Mouse (Mus musculus) hindbrain, embryonic 11.5 days (tissue): Measurements from ENCODE around the gene Mcm7. TPM values are rescaled to one million over a fixed set of nuclear protein-coding genes. Genes with fewer than 3 reads are reported as not detected.
A peak's percentile ranks its signal among the peaks of the same experiment; 100 is the strongest.

ENCODE experiments used
- ATAC-seq: fragments of 200-750 bp; cut with Nextera tagmentation; 2 replicates; pipeline ENCODE4 v1.8.0; 2017; ENCODE audit warnings: mild to moderate bottlenecking, moderate TSS enrichment, moderate library complexity; ENCODE audit not compliant: low FRiP score
- DNase-seq: peaks from one replicate; pipeline ENCODE4 v3.0.0-alpha.2; 2015; ENCODE audit warnings: low spot score
- H3K27ac ChIP-seq: fragments of 300-500 bp; sonication (generic); 2 replicates; pipeline ENCODE4 v1.5.1; 2014; ENCODE audit warnings: mild to moderate bottlenecking, low read depth, low read length
- H3K27me3 ChIP-seq: fragments of 300-500 bp; sonication (generic); 2 replicates; pipeline ENCODE4 v1.6.1; 2014; ENCODE audit warnings: mild to moderate bottlenecking, low read length, moderate library complexity, mixed read lengths; ENCODE audit not compliant: control insufficient read depth, insufficient read depth
- H3K36me3 ChIP-seq: fragments of 300-500 bp; sonication (generic); 2 replicates; pipeline ENCODE4 v1.6.1; 2014; ENCODE audit warnings: mild to moderate bottlenecking, low read length, moderate library complexity, mixed read lengths; ENCODE audit not compliant: control insufficient read depth, insufficient read depth
- H3K4me1 ChIP-seq: fragments of 300-500 bp; sonication (generic); replicated peaks from 2 replicates; pipeline ENCODE4 v1.6.1; 2014; ENCODE audit warnings: low read length, mixed read lengths; ENCODE audit not compliant: control insufficient read depth, insufficient read depth
- H3K4me2 ChIP-seq: fragments of 300-500 bp; sonication (generic); replicated peaks from 2 replicates; pipeline ENCODE4 v1.6.1; 2014; ENCODE audit warnings: mild to moderate bottlenecking, low read depth, low read length
- H3K4me3 ChIP-seq: fragments of 300-500 bp; sonication (generic); 2 replicates; pipeline ENCODE4 v1.5.1; 2014; ENCODE audit warnings: low read depth, low read length
- H3K9ac ChIP-seq: fragments of 300-500 bp; sonication (generic); 2 replicates; pipeline ENCODE4 v1.6.1; 2014; ENCODE audit warnings: low read depth, low read length
- H3K9me3 ChIP-seq: fragments of 300-500 bp; sonication (generic); 2 replicates; pipeline ENCODE4 v1.6.1; 2016; ENCODE audit warnings: low read length; ENCODE audit not compliant: control insufficient read depth
- WGBS: fragments of 180-500 bp; shearing (Covaris S2); extraction: QIAGEN DNeasy Blood & Tissue Kit; methylation state at CpG from one replicate; pipeline ENCODE4 v1.1.7; 2014; 5-methylcytosine and 5-hydroxymethylcytosine counted together
- microRNA counts: library from miRNA; unstranded; fragments of <30 nt; microRNA quantifications from one replicate; lab custom pipeline; 2015
- polyA plus RNA-seq: library from polyadenylated mRNA; unstranded; fragments of >200 nt; fragmentation: Nextera tagmentation; extraction: Ambion mirVana; gene quantifications from 2 replicates; pipeline ENCODE4 v1.2.1, GENCODE M21; 2014

Mcm7 gene
- polyA plus RNA-seq, 1 experiment from 2014 or later: 220 TPM

GRCm38 (mm10) chr5:138132425-138133064 is 39.7 kb downstream of the Mcm7 start:
- Histone ChIP-seq H3K4me3 (no peak overlapping the region), H3K36me3 (peaks cover 9% of the 10 kb centered on the region; the same call in 1 of the 2 replicates), H3K27me3 (no peaks in the 10 kb centered on the region), H3K9ac (no peak overlapping the region), H3K4me2 (no peak overlapping the region), H3K9me3 (no peaks in the 10 kb centered on the region), H3K4me1 (no peaks in the 10 kb centered on the region), H3K27ac (no peak overlapping the region)
- DNase-seq: no peak
- no peak for ATAC-seq
- 95% methylated on average over 5 of the region's 5 CpGs for WGBS

- H3K27ac ChIP-seq: no peak overlapping the region
- peak overlapping the region; percentile 52 for H3K4me3 ChIP-seq
- ATAC-seq: no peak
- no peaks in the 10 kb centered on the region for H3K27me3 ChIP-seq
- 0 out of 2 replicates have a peak, but pooled peaks cover 2% of the 10 kb centered on the region for H3K36me3 ChIP-seq
- H3K4me2 ChIP-seq: peak overlapping the region; percentile 48
- no peaks in the 10 kb centered on the region for H3K9me3 ChIP-seq
- H3K9ac ChIP-seq: peak overlapping the region; percentile 58; the same call in 1 of the 2 replicates
- no peak for DNase-seq
- 95% methylated on average over 3 of the region's 3 CpGs for WGBS
- peaks cover 2% of the 10 kb centered on the region; the same call in 1 of the 2 replicates for H3K4me1 ChIP-seq
These were observed 54.2 kb downstream of the Mcm7 start for GRCm38 (mm10) chr5:138118041-138118440.

GRCm38 (mm10) chr5:138117199-138118015 is 54.8 kb downstream of the Mcm7 start:
- peak overlapping the region; percentile 58 for H3K9ac ChIP-seq
- peaks cover 2% of the 10 kb centered on the region; the same call in 1 of the 2 replicates for H3K4me1 ChIP-seq
- H3K4me2 ChIP-seq: peak overlapping the region; percentile 48
- peak; percentile 64 for ATAC-seq
- 13% methylated on average over 16 of the region's 16 CpGs for WGBS
- H3K9me3 ChIP-seq: no peaks in the 10 kb centered on the region
- peak; percentile 30 for DNase-seq
- peak overlapping the region; percentile 52 for H3K4me3 ChIP-seq
- H3K27me3 ChIP-seq: no peaks in the 10 kb centered on the region
- H3K36me3 ChIP-seq: no peaks in the 10 kb centered on the region
- peak overlapping the region; percentile 78 for H3K27ac ChIP-seq

DNA sequence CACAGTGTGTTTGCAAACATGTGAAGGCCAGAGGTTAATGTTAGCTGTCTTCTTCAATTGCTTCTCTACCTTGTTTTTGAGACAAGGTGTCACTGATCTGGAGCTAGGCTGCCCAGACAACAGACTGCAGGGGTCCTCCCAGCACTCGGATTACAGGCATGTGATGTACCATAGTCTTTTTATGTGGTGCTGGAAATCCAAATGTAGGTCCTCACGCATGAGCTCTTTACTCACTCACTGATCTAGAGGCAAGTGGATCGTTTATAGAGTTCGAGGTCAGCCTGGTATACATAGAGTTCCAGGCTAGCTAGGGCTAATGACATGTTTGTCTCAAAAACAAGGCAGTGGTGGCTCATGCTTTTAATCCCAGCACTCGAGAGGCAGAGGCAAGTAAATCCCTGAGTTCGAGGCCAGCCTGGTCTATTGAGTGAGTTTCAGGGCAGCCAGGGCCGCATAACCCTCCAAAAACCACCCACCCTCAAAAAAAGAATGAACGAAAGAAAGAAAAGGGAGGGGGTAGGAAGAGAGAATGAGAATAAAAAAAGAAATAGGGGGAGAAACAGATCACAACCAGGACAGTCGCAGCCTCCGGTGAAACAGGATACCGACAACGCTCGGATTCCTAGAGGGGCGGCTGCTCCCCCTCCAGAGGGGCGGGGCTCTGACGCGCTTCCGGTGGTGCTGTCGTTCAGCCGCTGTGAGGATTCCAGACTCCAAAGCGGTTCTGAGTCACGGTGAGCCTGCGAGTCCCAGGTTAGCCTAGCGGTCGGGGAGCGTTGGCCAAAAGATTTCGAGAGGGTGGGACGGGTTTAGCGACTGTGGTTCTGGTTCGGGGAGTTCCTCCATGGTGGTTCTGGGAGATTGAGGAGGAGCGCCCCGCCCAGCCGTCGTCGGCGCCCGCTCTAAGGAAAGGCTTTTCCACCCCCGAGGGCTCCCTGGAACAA is 55.7 kb downstream of the Mcm7 start, which contains the start of gene Zscan21:
Zscan21 (plus strand) TSS at position 649 of the 944 bp plus-strand sequence.
- H3K9ac ChIP-seq: peak within 1 kb of the TSS; percentile 58
- peak within 1 kb of the TSS; percentile 78 for H3K27ac ChIP-seq
- WGBS: 7% methylated on average over 38 of the region's 38 CpGs
- peak within 1 kb of the TSS; percentile 48 for H3K4me2 ChIP-seq
- peak within 1 kb of the TSS; percentile 52 for H3K4me3 ChIP-seq
- ATAC-seq: peak; percentile 96
- no peaks in the 10 kb centered on the region for H3K9me3 ChIP-seq
- no peaks in the 10 kb centered on the region for H3K36me3 ChIP-seq
- H3K4me1 ChIP-seq: peaks cover 2% of the 10 kb centered on the region; the same call in 1 of the 2 replicates
- peak; percentile 94 for DNase-seq
- H3K27me3 ChIP-seq: no peaks in the 10 kb centered on the region

MicroRNAs within 50 kb of the gene (microRNA counts, 519-probe panel; counts per million panel counts)
- 6,142 counts per million, percentile 87 among the panel's probes with 10 or more counts for microRNA mmu-miR-106b (lab: Ali Mortazavi, UCI)
- 6,865 counts per million, percentile 96 among the panel's probes with 10 or more counts for microRNA mmu-miR-25 (lab: Ali Mortazavi, UCI)
- 6,191 counts per million, percentile 87 among the panel's probes with 10 or more counts for microRNA mmu-miR-93 (lab: Ali Mortazavi, UCI)

Other genes starting within 250 kb of the Mcm7 start
- 0.17 and 0.23 TPM in 2 replicates for gene Gjc3, start 209.3 kb downstream of the Mcm7 start, polyA plus RNA-seq
- not detected in 2 replicates for gene Azgp1, start 190.9 kb downstream of the Mcm7 start, polyA plus RNA-seq
- gene Smok3a, start 151.2 kb downstream of the Mcm7 start, polyA plus RNA-seq: not detected in 2 replicates
- gene Smok3b, start 151.0 kb downstream of the Mcm7 start, polyA plus RNA-seq: not detected in 2 replicates
- gene Smok3c, start 119.2 kb downstream of the Mcm7 start, polyA plus RNA-seq: not detected in 2 replicates
- gene Zkscan1, start 87.3 kb downstream of the Mcm7 start, polyA plus RNA-seq: 32.5 and 39.4 TPM in 2 replicates
- 110 and 124 TPM in 2 replicates for gene Zscan21, start 55.5 kb downstream of the Mcm7 start, polyA plus RNA-seq
- 28.9 and 33.4 TPM in 2 replicates for gene Zfp113, start 16.7 kb downstream of the Mcm7 start, polyA plus RNA-seq
- 261 and 292 TPM in 2 replicates for gene Cops6, start 11.4 kb downstream of the Mcm7 start, polyA plus RNA-seq
- 15.8 and 19.9 TPM in 2 replicates for gene Ap4m1, start 420 bp downstream of the Mcm7 start, polyA plus RNA-seq
- gene Taf6, start 15.0 kb upstream of the Mcm7 start, polyA plus RNA-seq: 106 and 110 TPM in 2 replicates
- gene Cnpy4, start 15.1 kb upstream of the Mcm7 start, polyA plus RNA-seq: 52.4 and 56.4 TPM in 2 replicates
- 8.6 and 12.0 TPM in 2 replicates for gene Mblac1, start 21.9 kb upstream of the Mcm7 start, polyA plus RNA-seq
- not detected in 2 replicates for gene Nxpe5, start 53.5 kb upstream of the Mcm7 start, polyA plus RNA-seq
- 51.0 and 54.4 TPM in 2 replicates for gene Lamtor4, start 83.1 kb upstream of the Mcm7 start, polyA plus RNA-seq
- gene BC037034, start 91.6 kb upstream of the Mcm7 start, polyA plus RNA-seq: 7.0 and 7.1 TPM in 2 replicates
- gene Gal3st4, start 100.4 kb upstream of the Mcm7 start, polyA plus RNA-seq: 4.6 and 6.1 TPM in 2 replicates
- 0.06 TPM in 2 replicates for gene Gm43720, start 107.5 kb upstream of the Mcm7 start, polyA plus RNA-seq
- gene Gpc2, start 107.6 kb upstream of the Mcm7 start, polyA plus RNA-seq: 20.8 and 23.9 TPM in 2 replicates
- 3.0 and 3.5 TPM in 2 replicates for gene Stag3, start 107.8 kb upstream of the Mcm7 start, polyA plus RNA-seq
- gene Pvrig, start 169.5 kb upstream of the Mcm7 start, polyA plus RNA-seq: 0.14 TPM in 1 of 2 replicates, not detected in the other